Mouse (Mus musculus) hindbrain, postnatal 0 days (tissue): ENCODE measurements around the gene Apol11b. TPM values are rescaled to one million over a fixed set of nuclear protein-coding genes. Genes with fewer than 3 reads are reported as not detected.

Source experiments
- ATAC-seq: fragments of 200-750 bp; cut with Nextera tagmentation; 2 replicates; pipeline ENCODE4 v1.8.0; 2017; ENCODE audit warnings: mild to moderate bottlenecking, moderate TSS enrichment, moderate library complexity
- DNase-seq: peaks from one replicate; pipeline ENCODE4 v3.0.0-alpha.2; 2015; ENCODE audit warnings: low spot score
- H3K27ac ChIP-seq: fragments of 300-500 bp; sonication (generic); 2 replicates; pipeline ENCODE4 v1.5.1; 2014; ENCODE audit warnings: mild to moderate bottlenecking
- H3K27me3 ChIP-seq: fragments of 300-500 bp; sonication (generic); 2 replicates; pipeline ENCODE4 v1.6.1; 2014; ENCODE audit warnings: low read length, mixed read lengths; ENCODE audit not compliant: insufficient read depth
- H3K36me3 ChIP-seq: fragments of 300-500 bp; sonication (generic); 2 replicates; pipeline ENCODE4 v1.6.1; 2014; ENCODE audit warnings: low read length, mixed read lengths; ENCODE audit not compliant: insufficient read depth
- H3K4me1 ChIP-seq: fragments of 300-500 bp; sonication (generic); 2 replicates; pipeline ENCODE4 v1.6.1; 2014; ENCODE audit warnings: antibody characterized with exemption, low read length, mixed read lengths; ENCODE audit not compliant: insufficient read depth
- H3K4me2 ChIP-seq: fragments of 300-500 bp; sonication (generic); 2 replicates; pipeline ENCODE4 v1.6.1; 2014; ENCODE audit warnings: low read depth, mild to moderate bottlenecking, low read length, moderate library complexity, mixed read lengths
- H3K4me3 ChIP-seq: fragments of 300-500 bp; sonication (generic); 2 replicates; pipeline ENCODE4 v1.5.1; 2014; ENCODE audit warnings: low read length
- H3K9ac ChIP-seq: fragments of 300-500 bp; sonication (generic); replicated peaks from 2 replicates; pipeline ENCODE4 v1.6.1; 2014; ENCODE audit warnings: mild to moderate bottlenecking, low read length, moderate library complexity, mixed read lengths
- H3K9me3 ChIP-seq: fragments of 300-500 bp; sonication (generic); 2 replicates; pipeline ENCODE4 v1.6.1; 2016; ENCODE audit warnings: low read length, mixed read lengths
- CTCF ChIP-seq: IDR thresholded peaks from 2 replicates; pipeline ENCODE4 v1.5.1; 2016; ENCODE audit warnings: antibody characterized with exemption, control low read depth, low read depth
- WGBS: fragments of 180-500 bp; shearing (Covaris S2); extraction: QIAGEN DNeasy Blood & Tissue Kit; methylation state at CpG from one replicate; pipeline ENCODE4 v1.1.7; 2014; 5-methylcytosine and 5-hydroxymethylcytosine counted together
- polyA plus RNA-seq: library from polyadenylated mRNA; unstranded; fragments of >200 nt; fragmentation: Nextera tagmentation; extraction: Ambion mirVana; gene quantifications from 2 replicates; pipeline ENCODE4 v1.2.1, GENCODE M21; 2015
- total RNA-seq: library from RNA; depleted of rRNA; stranded (reverse); fragments of >200 nt; gene quantifications from 2 replicates; pipeline ENCODE4 v1.2.3, GENCODE M21; 2014

The Apol11b gene
- total and polyA plus RNA-seq, 2 experiments from 2014 or later: not detected

DNA sequence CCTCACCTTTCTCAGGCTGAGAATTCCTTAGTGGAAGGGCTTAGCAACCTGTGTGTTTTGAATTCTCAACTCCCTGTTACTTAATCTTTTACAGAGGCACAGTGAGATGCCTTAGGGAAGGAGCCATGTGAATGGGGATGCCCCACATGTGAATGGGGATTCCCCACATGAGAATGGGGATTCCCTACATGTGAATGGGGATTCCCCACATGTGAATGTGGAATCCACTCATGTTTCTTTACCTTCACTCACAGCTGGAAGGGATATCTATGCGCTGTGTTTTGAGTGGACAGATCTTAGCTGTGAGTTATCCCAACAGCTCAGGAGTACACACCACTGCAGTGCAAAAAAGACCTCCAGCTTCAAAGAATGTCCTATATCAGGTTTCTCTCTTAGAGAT is 18.4 kb downstream of the Apol11b start:
- Histone ChIP-seq H3K9ac (no peak overlapping the region), H3K27ac (no peak overlapping the region), H3K27me3 (no peaks in the 10 kb centered on the region), H3K9me3 (no peaks in the 10 kb centered on the region), H3K4me3 (no peak overlapping the region), H3K4me1 (no peaks in the 10 kb centered on the region), H3K36me3 (no peaks in the 10 kb centered on the region), H3K4me2 (no peak overlapping the region)
- TF ChIP-seq CTCF: no peak
- DNase-seq: no peak
- WGBS: 91% methylated on average over 1 of the region's 1 CpGs
- ATAC-seq: no peak

DNA sequence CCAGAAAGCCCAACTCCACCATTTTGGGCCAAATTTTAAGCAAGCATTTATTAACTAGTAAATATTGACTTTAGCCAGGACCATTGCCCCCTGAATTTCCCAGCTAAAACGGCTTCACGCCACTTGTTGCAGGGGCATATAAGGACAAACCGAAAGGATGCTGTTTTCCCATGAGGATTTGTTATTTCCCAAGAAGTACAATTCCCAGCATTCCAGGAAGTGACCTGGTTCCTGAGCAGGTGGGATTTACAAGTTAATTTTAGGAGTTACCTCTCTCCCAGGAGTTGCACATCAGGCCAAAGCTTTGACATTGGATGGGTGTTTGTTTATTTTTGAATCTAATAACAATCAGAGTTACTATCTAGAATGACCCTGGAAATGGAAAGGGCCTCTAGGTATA is 37.0 kb downstream of the Apol11b start:
- DNase-seq: no peak
- WGBS: 95% methylated on average over 3 of the region's 3 CpGs
- no peak overlapping the region for H3K9ac ChIP-seq

DNA sequence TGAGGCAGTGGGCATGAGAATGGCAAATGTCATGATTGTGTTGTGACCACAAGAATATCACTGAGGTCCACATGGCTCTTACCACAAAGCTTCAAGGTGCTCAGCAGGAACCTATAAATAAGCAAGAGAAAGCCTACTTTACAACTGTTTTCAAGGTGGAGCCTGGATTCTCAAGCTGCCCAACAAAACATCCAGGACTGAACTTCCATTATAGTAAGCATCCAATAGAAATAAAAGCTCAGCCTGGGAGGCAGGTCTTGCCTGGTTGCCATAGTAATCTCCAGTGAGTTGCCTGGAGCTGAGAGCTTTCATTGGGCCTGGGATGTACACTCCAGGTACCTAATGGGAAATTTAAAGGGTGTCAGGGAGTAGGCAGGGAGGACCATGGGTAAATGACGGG is 44.1 kb downstream of the Apol11b start, which contains the start of gene Gm36245:
Gene Gm36245, plus strand, starts transcription at position 301 of the 400 bp plus-strand sequence.
- no peaks in the 10 kb centered on the region for H3K9me3 ChIP-seq
- 90% methylated on average over 1 of the region's 1 CpGs for WGBS
- H3K9ac ChIP-seq: no peak within 1 kb of the TSS
- no peaks in the 10 kb centered on the region for H3K36me3 ChIP-seq
- no peak within 1 kb of the TSS for H3K4me3 ChIP-seq
- ATAC-seq (no peak), DNase-seq (no peak)
- no peak within 1 kb of the TSS for H3K27ac ChIP-seq
- H3K4me1 ChIP-seq: no peaks in the 10 kb centered on the region
- no peak within 1 kb of the TSS for H3K4me2 ChIP-seq
- no peaks in the 10 kb centered on the region for H3K27me3 ChIP-seq
- TF ChIP-seq CTCF: no peak

More for the DNA sequence above, 37.0 kb downstream of the Apol11b start:
- Histone ChIP-seq H3K36me3 (no peaks in the 10 kb centered on the region), H3K27ac (no peak overlapping the region), H3K9me3 (no peaks in the 10 kb centered on the region), H3K4me3 (no peak overlapping the region), H3K4me1 (no peaks in the 10 kb centered on the region), H3K27me3 (no peaks in the 10 kb centered on the region), H3K4me2 (no peak overlapping the region)
- ATAC-seq: no peak
- no peak for TF ChIP-seq CTCF

DNA sequence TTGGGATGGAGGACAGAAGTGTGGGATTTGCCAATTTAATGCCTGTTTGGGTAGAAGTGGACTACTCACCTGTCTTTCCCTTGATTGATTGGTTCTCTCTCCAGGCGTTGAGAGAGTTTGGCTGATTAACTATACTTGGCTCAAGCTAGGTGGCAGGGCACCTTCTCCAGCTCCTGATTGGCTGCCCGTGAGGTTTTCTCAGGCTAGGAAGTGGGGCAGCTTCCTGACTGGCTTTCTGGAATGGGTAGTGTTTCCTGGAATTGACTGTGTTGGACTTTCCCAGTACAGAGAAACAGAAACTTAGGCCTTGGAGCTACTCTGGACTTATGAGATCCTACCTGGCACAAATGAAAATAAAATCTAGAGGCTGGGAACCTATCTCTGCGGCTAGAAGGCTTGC is 44.7 kb downstream of the Apol11b start:
- ATAC-seq: no peak
- TF ChIP-seq CTCF: no peak
- 68% methylated on average over 3 of the region's 3 CpGs for WGBS
- Histone ChIP-seq H3K4me2 (no peak overlapping the region), H3K4me1 (no peaks in the 10 kb centered on the region), H3K27me3 (no peaks in the 10 kb centered on the region), H3K36me3 (no peaks in the 10 kb centered on the region), H3K27ac (no peak overlapping the region), H3K4me3 (no peak overlapping the region), H3K9me3 (no peaks in the 10 kb centered on the region), H3K9ac (no peak overlapping the region)
- DNase-seq: no peak

DNA sequence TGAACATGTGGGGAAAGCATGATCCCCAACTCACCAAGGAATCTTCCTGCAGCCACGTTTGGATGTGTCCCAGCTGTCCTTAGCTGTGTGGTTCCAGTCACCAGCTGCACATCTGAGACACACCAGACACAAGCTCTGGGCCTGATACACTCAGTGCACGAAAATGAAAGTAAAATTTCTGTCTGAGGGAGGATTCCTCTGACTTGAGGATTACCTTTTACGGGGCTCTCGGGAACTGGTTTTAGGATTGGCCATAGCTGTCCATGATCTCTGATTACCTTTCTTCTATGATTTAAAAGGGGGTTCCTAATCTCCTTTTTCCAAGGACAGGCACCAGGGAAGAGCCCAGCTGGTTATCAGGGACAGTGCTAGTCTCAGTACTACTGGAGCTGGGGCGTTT is 47.1 kb downstream of the Apol11b start, which contains the start of gene Apol10b:
Gene Apol10b, minus strand, starts transcription at position 165 of the 400 bp plus-strand sequence.
- no peak for TF ChIP-seq CTCF
- H3K27me3 ChIP-seq: no peaks in the 10 kb centered on the region
- no peak within 1 kb of the TSS for H3K4me3 ChIP-seq
- 71% methylated on average over 5 of the region's 5 CpGs for WGBS
- no peaks in the 10 kb centered on the region for H3K36me3 ChIP-seq
- H3K4me1 ChIP-seq: no peaks in the 10 kb centered on the region
- no peak within 1 kb of the TSS for H3K4me2 ChIP-seq
- no peaks in the 10 kb centered on the region for H3K9me3 ChIP-seq
- no peak within 1 kb of the TSS for H3K9ac ChIP-seq
- DNase-seq (no peak), ATAC-seq (no peak)
- no peak within 1 kb of the TSS for H3K27ac ChIP-seq

DNA sequence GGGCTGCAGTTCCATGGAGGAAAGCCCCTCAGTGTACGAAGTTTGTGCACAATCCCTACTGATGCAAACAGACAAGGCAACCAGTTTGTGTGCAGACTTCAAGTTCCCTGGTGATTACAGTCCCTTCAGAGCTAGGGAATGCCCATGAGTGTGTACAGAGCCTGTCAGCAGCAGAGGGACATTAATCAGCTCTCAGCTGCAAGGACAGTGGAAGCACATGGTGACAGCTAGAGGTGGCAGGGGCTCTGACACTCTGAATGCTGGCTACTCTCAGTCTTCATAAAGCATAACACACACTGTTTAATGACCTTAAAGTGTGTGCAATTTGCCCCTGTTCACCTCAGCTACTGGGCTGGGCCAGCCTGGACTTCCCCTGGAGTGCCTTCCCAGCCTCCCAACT is 49.5 kb downstream of the Apol11b start:
- DNase-seq (no peak), ATAC-seq (no peak)
- H3K4me2 ChIP-seq: no peak overlapping the region
- no peak for TF ChIP-seq CTCF
- no peaks in the 10 kb centered on the region for H3K36me3 ChIP-seq
- 91% methylated on average over 1 of the region's 1 CpGs for WGBS
- H3K27me3 ChIP-seq: no peaks in the 10 kb centered on the region
- no peaks in the 10 kb centered on the region for H3K4me1 ChIP-seq
- H3K4me3 ChIP-seq: no peak overlapping the region
- H3K9me3 ChIP-seq: no peaks in the 10 kb centered on the region
- no peak overlapping the region for H3K27ac ChIP-seq
- no peak overlapping the region for H3K9ac ChIP-seq

DNA sequence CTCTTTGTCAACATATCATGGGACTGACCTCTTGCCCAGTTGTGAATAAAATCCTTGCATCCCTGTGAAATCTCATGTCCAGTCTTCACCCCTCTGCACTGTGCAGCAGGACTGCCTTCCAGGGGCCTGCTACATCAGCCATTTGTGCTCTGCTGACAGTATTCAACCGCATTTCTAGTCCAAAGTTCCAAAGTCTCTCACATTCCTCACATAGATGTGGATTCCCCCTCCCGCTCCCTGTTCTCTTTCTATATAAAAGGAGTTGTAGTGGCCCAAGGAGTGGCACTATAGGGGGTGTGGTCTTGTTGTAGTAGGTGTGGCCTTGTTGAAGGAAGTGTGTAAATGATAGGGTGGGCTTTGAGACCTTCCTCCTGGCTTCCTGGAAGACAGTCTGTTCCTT is 52.2 kb downstream of the Apol11b start:
- no peaks in the 10 kb centered on the region for H3K9me3 ChIP-seq
- no peaks in the 10 kb centered on the region for H3K4me1 ChIP-seq
- H3K9ac ChIP-seq: no peak overlapping the region
- H3K36me3 ChIP-seq: no peaks in the 10 kb centered on the region
- H3K27me3 ChIP-seq: no peaks in the 10 kb centered on the region
- no peak overlapping the region for H3K4me2 ChIP-seq
- TF ChIP-seq CTCF: no peak
- H3K27ac ChIP-seq: no peak overlapping the region
- DNase-seq: no peak
- H3K4me3 ChIP-seq: no peak overlapping the region
- no peak for ATAC-seq
- WGBS: 81% methylated on average over 2 of the region's 2 CpGs
